Mouse (Mus musculus) small intestine, adult 2 months (tissue): ENCODE measurements around the gene Rps25.
A peak's percentile ranks its signal among the peaks of the same experiment; 100 is the strongest.

ENCODE experiments used
- CTCF ChIP-seq: fragments of 200-500 bp; IDR thresholded peaks from 2 replicates; pipeline ENCODE4 v1.5.1; 2012; ENCODE audit warnings: low read depth, mild to moderate bottlenecking, control low read depth, inconsistent platforms, low read length, moderate library complexity, mixed read lengths; ENCODE audit not compliant: insufficient replicate concordance, insufficient read length; ENCODE audit errors: extremely low read depth
- POLR2A ChIP-seq: fragments of 200-500 bp; IDR thresholded peaks from 2 replicates; pipeline ENCODE4 v1.6.1; 2012; ENCODE audit warnings: low read depth, mild to moderate bottlenecking, control low read depth, inconsistent platforms, low read length, moderate library complexity

- no peak for TF ChIP-seq POLR2A
- peak; percentile 89 for TF ChIP-seq CTCF
Observed at GRCm38 (mm10) chr9:44454132-44454890, 47.4 kb downstream of the Rps25 start.
